Mouse (Mus musculus) neural tube, embryonic 11.5 days (tissue): ENCODE results near the gene Tmem223. TPM values are rescaled to one million over a fixed set of nuclear protein-coding genes. Genes with fewer than 3 reads are reported as not detected.

Source experiments
- ATAC-seq: fragments of 200-750 bp; cut with Nextera tagmentation; 2 replicates; pipeline ENCODE4 v1.8.0; 2017; ENCODE audit warnings: moderate number of reproducible peaks, mild to moderate bottlenecking, moderate TSS enrichment, moderate library complexity; ENCODE audit not compliant: insufficient read depth, low FRiP score, low TSS enrichment
- DNase-seq: peaks from one replicate; pipeline ENCODE4 v3.0.0-alpha.2; 2015; ENCODE audit warnings: low spot score
- H3K27ac ChIP-seq: fragments of 300-500 bp; sonication (generic); 2 replicates; pipeline ENCODE4 v1.5.1; 2014; ENCODE audit warnings: low read depth, mild to moderate bottlenecking, low read length
- H3K27me3 ChIP-seq: fragments of 300-500 bp; sonication (generic); 2 replicates; pipeline ENCODE4 v1.6.1; 2014; ENCODE audit warnings: mild to moderate bottlenecking, low read length, mixed read lengths; ENCODE audit not compliant: control insufficient read depth, insufficient read depth
- H3K36me3 ChIP-seq: fragments of 300-500 bp; sonication (generic); 2 replicates; pipeline ENCODE4 v1.6.1; 2014; ENCODE audit warnings: mild to moderate bottlenecking, low read length, moderate library complexity, mixed read lengths; ENCODE audit not compliant: control insufficient read depth, insufficient read depth
- H3K4me1 ChIP-seq: fragments of 300-500 bp; sonication (generic); 2 replicates; pipeline ENCODE4 v1.6.1; 2014; ENCODE audit warnings: low read length, mixed read lengths; ENCODE audit not compliant: control insufficient read depth, insufficient read depth
- H3K4me2 ChIP-seq: fragments of 300-500 bp; sonication (generic); 2 replicates; pipeline ENCODE4 v1.6.1; 2014; ENCODE audit warnings: low read depth, mild to moderate bottlenecking, moderate library complexity
- H3K4me3 ChIP-seq: fragments of 300-500 bp; sonication (generic); 2 replicates; pipeline ENCODE4 v1.5.1; 2014; ENCODE audit warnings: low read depth, low read length
- H3K9ac ChIP-seq: fragments of 300-500 bp; sonication (generic); 2 replicates; pipeline ENCODE4 v1.6.1; 2014; ENCODE audit warnings: mild to moderate bottlenecking, low read length
- H3K9me3 ChIP-seq: fragments of 300-500 bp; sonication (generic); 2 replicates; pipeline ENCODE4 v1.6.1; 2016; ENCODE audit warnings: low read length; ENCODE audit not compliant: control insufficient read depth
- WGBS: fragments of 180-500 bp; shearing (Covaris S2); extraction: QIAGEN DNeasy Blood & Tissue Kit; methylation state at CpG from one replicate; pipeline ENCODE4 v1.1.7; 2014; 5-methylcytosine and 5-hydroxymethylcytosine counted together
- microRNA-seq: library from miRNA; unstranded; fragments of <30 nt; microRNA quantifications from one replicate; pipeline ENCODE4, GENCODE M21; 2016
- polyA plus RNA-seq: library from polyadenylated mRNA; unstranded; fragments of >200 nt; fragmentation: Nextera tagmentation; extraction: Ambion mirVana; gene quantifications from 2 replicates; pipeline ENCODE4 v1.2.1, GENCODE M21; 2014

Gene Tmem223
- polyA plus RNA-seq, 1 experiment from 2014 or later, result 181 TPM

DNA sequence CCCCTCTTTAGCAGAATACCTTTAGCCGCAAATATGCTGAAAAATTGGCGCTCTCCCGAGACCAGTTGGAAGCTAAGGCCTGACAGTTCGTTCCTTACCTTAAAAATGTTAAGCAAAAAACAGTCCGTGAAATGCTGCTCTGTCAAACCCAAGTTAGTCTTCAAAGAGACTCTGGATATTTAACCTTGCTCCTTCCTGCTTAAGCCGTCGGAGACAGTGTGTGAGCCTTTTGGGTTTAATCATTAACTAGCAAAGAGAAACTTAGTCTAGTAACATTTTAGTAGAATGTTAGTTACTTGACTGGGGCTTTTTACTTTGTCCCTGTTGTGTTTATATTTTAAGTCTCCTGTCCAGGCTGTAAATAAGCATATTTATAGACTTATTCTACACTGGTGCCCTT lies 50.4 kb downstream of the Tmem223 start:
- peaks cover 30% of the 10 kb centered on the region for H3K4me1 ChIP-seq
- peak overlapping the region; percentile 94 for H3K9ac ChIP-seq
- ATAC-seq (no peak), DNase-seq (no peak)
- H3K9me3 ChIP-seq, result no peaks in the 10 kb centered on the region
- H3K27me3 ChIP-seq, result no peaks in the 10 kb centered on the region
- no peak overlapping the region for H3K27ac ChIP-seq
- H3K36me3 ChIP-seq, result peaks cover 10% of the 10 kb centered on the region
- H3K4me2 ChIP-seq, result peak overlapping the region; percentile 98
- 2% methylated on average over 7 of the region's 7 CpGs for WGBS
- peak overlapping the region; percentile 88 for H3K4me3 ChIP-seq

Small RNA genes within 50 kb of the gene (microRNA-seq; reads per million reads assigned to microRNA genes)
- not detected for gene Mir6992

Other genes with a start within 250 kb of the Tmem223 start
- gene Slc22a8, start 179.7 kb upstream of the Tmem223 start, polyA plus RNA-seq, result 0.20 TPM in 1 of 2 replicates, not detected in the other
- 0.53 and 0.69 TPM in 2 replicates for gene Slc22a6, start 153.0 kb upstream of the Tmem223 start, polyA plus RNA-seq
- gene Chrm1, start 107.2 kb upstream of the Tmem223 start, polyA plus RNA-seq, result 0.05 TPM in 2 replicates
- gene Slc3a2, start 47.6 kb upstream of the Tmem223 start, polyA plus RNA-seq, result 132 and 135 TPM in 2 replicates
- 87.8 and 92.8 TPM in 2 replicates for gene Wdr74, start 35.2 kb upstream of the Tmem223 start, polyA plus RNA-seq
- 1.4 and 2.1 TPM in 2 replicates for gene 1700092M07Rik, start 30.3 kb upstream of the Tmem223 start, polyA plus RNA-seq
- 97.6 and 103 TPM in 2 replicates for gene Stx5a, start 29.6 kb upstream of the Tmem223 start, polyA plus RNA-seq
- 243 and 245 TPM in 2 replicates for gene Nxf1, start 13.9 kb upstream of the Tmem223 start, polyA plus RNA-seq
- 41.8 and 46.7 TPM in 2 replicates for gene Tmem179b, start 3.5 kb downstream of the Tmem223 start, polyA plus RNA-seq
- gene Taf6l, start 15.4 kb downstream of the Tmem223 start, polyA plus RNA-seq, result 20.7 and 22.4 TPM in 2 replicates
- gene Polr2g, start 27.6 kb downstream of the Tmem223 start, polyA plus RNA-seq, result 172 and 182 TPM in 2 replicates
- gene Zbtb3, start 31.6 kb downstream of the Tmem223 start, polyA plus RNA-seq, result 6.6 and 7.2 TPM in 2 replicates
- 50.6 and 51.6 TPM in 2 replicates for gene Ttc9c, start 48.3 kb downstream of the Tmem223 start, polyA plus RNA-seq
- gene Hnrnpul2, start 49.0 kb downstream of the Tmem223 start, polyA plus RNA-seq, result 5.7 and 6.1 TPM in 2 replicates
- 0.57 TPM in 1 of 2 replicates, not detected in the other for gene AC129217.1, start 58.8 kb downstream of the Tmem223 start, polyA plus RNA-seq
- gene Bscl2, start 66.5 kb downstream of the Tmem223 start, polyA plus RNA-seq, result 54.1 and 55.3 TPM in 2 replicates
- 137 and 151 TPM in 2 replicates for gene Gng3, start 68.2 kb downstream of the Tmem223 start, polyA plus RNA-seq
- gene Lrrn4cl, start 79.8 kb downstream of the Tmem223 start, polyA plus RNA-seq, result 0.32 and 0.44 TPM in 2 replicates
- 182 and 186 TPM in 2 replicates for gene Ubxn1, start 100.5 kb downstream of the Tmem223 start, polyA plus RNA-seq
- gene Uqcc3, start 109.9 kb downstream of the Tmem223 start, polyA plus RNA-seq, result 52.9 and 55.0 TPM in 2 replicates
- 93.5 and 93.8 TPM in 2 replicates for gene Lbhd1, start 112.7 kb downstream of the Tmem223 start, polyA plus RNA-seq
- not detected in 2 replicates for gene Gm49403, start 112.9 kb downstream of the Tmem223 start, polyA plus RNA-seq
- gene 1810009A15Rik, start 117.9 kb downstream of the Tmem223 start, polyA plus RNA-seq, result 103 and 112 TPM in 2 replicates
- not detected in 2 replicates for gene Gm49416, start 117.9 kb downstream of the Tmem223 start, polyA plus RNA-seq
- 40.8 and 49.9 TPM in 2 replicates for gene Ints5, start 122.0 kb downstream of the Tmem223 start, polyA plus RNA-seq
- gene Ganab, start 127.1 kb downstream of the Tmem223 start, polyA plus RNA-seq, result 116 and 128 TPM in 2 replicates
- gene B3gat3, start 149.4 kb downstream of the Tmem223 start, polyA plus RNA-seq, result 50.6 and 59.0 TPM in 2 replicates
- 0.88 and 1.2 TPM in 2 replicates for gene Rom1, start 158.4 kb downstream of the Tmem223 start, polyA plus RNA-seq
- 7.9 and 9.3 TPM in 2 replicates for gene Eml3, start 158.6 kb downstream of the Tmem223 start, polyA plus RNA-seq
- 55.6 and 57.5 TPM in 2 replicates for gene Mta2, start 170.9 kb downstream of the Tmem223 start, polyA plus RNA-seq
- gene Tut1, start 182.9 kb downstream of the Tmem223 start, polyA plus RNA-seq, result 30.2 and 36.3 TPM in 2 replicates
- 468 and 469 TPM in 2 replicates for gene Eef1g, start 196.0 kb downstream of the Tmem223 start, polyA plus RNA-seq
- gene Ahnak, start 218.3 kb downstream of the Tmem223 start, polyA plus RNA-seq, result 4.4 and 4.5 TPM in 2 replicates